Comparison of ENCODE assay signal across 11 mouse cellular contexts in genomic region chr7:6386995-6387394, GRCm38 (mm10). TPM values are rescaled to one million over a fixed set of nuclear protein-coding genes. Genes with fewer than 3 reads are reported as not detected.
A peak's percentile ranks its signal among the peaks of the same experiment; 100 is the strongest.
DNase-seq lines count a peak whose midpoint lies in the region.
"Had no signal": no experiment of that assay in that cellular context is flagged by ENCODE, and none has a peak within 500 bp of the region (broad histone marks: within the 10 kb centered on the region; RNA-seq: fewer than 3 reads in every experiment).

No protein-coding gene starts in this region.

- intact Hi-C loops in gastrocnemius, postnatal 36 days (cut with DNase I), result no loop called here
- intact Hi-C loops in gastrocnemius, postnatal 14 days (cut with DNase I; ENCODE audit: low total_unique reads), result no loop called here

- peak; percentile 32 for DNase-seq in gastrocnemius, adult 18-20 months (ENCODE audit: low spot score)
- DNase-seq in gastrocnemius, postnatal 36 days, result no peak
- peak; percentile 38 to 72 for DNase-seq in layer of hippocampus, adult 18-20 months (ENCODE audit: low spot score in 2 of 2)
- no peak for DNase-seq in layer of hippocampus, adult 9-10 months (ENCODE audit: low spot score)
- peak; percentile 41 for DNase-seq in gastrocnemius, postnatal 14 days
- DNase-seq in lung, postnatal 14 days, result peak; percentile 21
- no peak for DNase-seq in c-Kit-positive CD71-positive TER-119-positive erythroid progenitor cells, embryonic 14.5 days (ENCODE audit: low spot score)
- DNase-seq in spleen, postnatal 4 days (ENCODE audit: low spot score in 2 of 2), result no peak
- DNase-seq: adrenal gland, postnatal 10 days; cerebellum, adult 2 months had no signal

RNA-seq across cellular contexts. Expression of gene Zfp28, which starts 3.9 kb away (rescaled TPM):
- 1 to 10 TPM in 1 of 2 experiments, under 1 TPM in 1; 0.90 to 1.0 TPM for total RNA-seq in gastrocnemius, adult 18-20 months (2021)
- 1 to 10 TPM in 1 of 2 experiments, under 1 TPM in 1; 0.77 to 1.2 TPM for total RNA-seq in gastrocnemius, postnatal 36 days (2021)
- total RNA-seq in layer of hippocampus, adult 18-20 months (2021), result 1 to 10 TPM; 7.5 to 8.6 TPM
- total RNA-seq in gastrocnemius, postnatal 14 days (2021), result 1 to 10 TPM; 1.9 to 2.2 TPM

RNA-seq across cellular contexts. Expression of gene Smim17, which starts 11.5 kb away (rescaled TPM):
- total RNA-seq in gastrocnemius, adult 18-20 months (2021), result under 1 TPM; 0.12 to 0.16 TPM
- total RNA-seq in gastrocnemius, postnatal 36 days (2021), result under 1 TPM in 1 of 2 experiments, not detected in 1; 0.32 TPM
- 10 to 100 TPM; 20.3 to 21.6 TPM for total RNA-seq in layer of hippocampus, adult 18-20 months (2021)
- under 1 TPM in 1 of 2 experiments, not detected in 1; 0.33 TPM for total RNA-seq in gastrocnemius, postnatal 14 days (2021)
- total RNA-seq: neutrophil, adult 5-6 weeks had no signal

RNA-seq across cellular contexts. Expression of gene Gm20715, which starts 23.1 kb away (rescaled TPM):
- not detected for total RNA-seq in gastrocnemius, adult 18-20 months (2021)
- total RNA-seq in gastrocnemius, postnatal 36 days (2021), result not detected
- total RNA-seq in layer of hippocampus, adult 18-20 months (2021), result under 1 TPM; 0.42 to 0.61 TPM
- total RNA-seq in gastrocnemius, postnatal 14 days (2021), result not detected
- total RNA-seq: neutrophil, adult 5-6 weeks had no signal

RNA-seq across cellular contexts. Expression of gene Zfp78, which starts 23.9 kb away (rescaled TPM):
- 1 to 10 TPM; 1.8 to 2.5 TPM for total RNA-seq in gastrocnemius, adult 18-20 months (2021)
- 1 to 10 TPM; 1.4 to 2.2 TPM for total RNA-seq in gastrocnemius, postnatal 36 days (2021)
- 1 to 10 TPM; 4.8 to 6.9 TPM for total RNA-seq in layer of hippocampus, adult 18-20 months (2021)
- total RNA-seq in gastrocnemius, postnatal 14 days (2021), result 1 to 10 TPM in 1 of 2 experiments, under 1 TPM in 1; 0.82 to 1.7 TPM

RNA-seq across cellular contexts. Expression of gene Gm3854, which starts 43.4 kb away (rescaled TPM):
- under 1 TPM; 0.32 to 0.45 TPM for total RNA-seq in gastrocnemius, adult 18-20 months (2021)
- under 1 TPM; 0.18 to 0.32 TPM for total RNA-seq in gastrocnemius, postnatal 36 days (2021)
- total RNA-seq in layer of hippocampus, adult 18-20 months (2021), result 1 to 10 TPM; 6.2 to 6.3 TPM
- total RNA-seq in gastrocnemius, postnatal 14 days (2021), result under 1 TPM; 0.06 to 0.11 TPM

Comparison
In these comparisons a context has a peak if more than half of its experiments do, and no peak if none do; other contexts are left out.
1. DNase-seq: peak in gastrocnemius, adult 18-20 months (single experiment), layer of hippocampus, adult 18-20 months (2 of 2), gastrocnemius, postnatal 14 days (single experiment) and lung, postnatal 14 days (single experiment); none in gastrocnemius, postnatal 36 days (0 of 2), layer of hippocampus, adult 9-10 months (single experiment), c-Kit-positive CD71-positive TER-119-positive erythroid progenitor cells, embryonic 14.5 days (single experiment) and spleen, postnatal 4 days (0 of 2).
2. RNA of gene Smim17, which starts 11.5 kb away (total RNA-seq): 20.3 to 21.6 TPM in layer of hippocampus, adult 18-20 months; 0.33 TPM in gastrocnemius, postnatal 14 days, 0.32 TPM in gastrocnemius, postnatal 36 days and 0.12 to 0.16 TPM in gastrocnemius, adult 18-20 months; every median in the first group is over 10 times any median in the second.